Mouse (Mus musculus) intestine, embryonic 16.5 days (tissue): Measurements from ENCODE around the gene Itpr1. TPM values are rescaled to one million over a fixed set of nuclear protein-coding genes. Genes with fewer than 3 reads are reported as not detected.

Source experiments
- ATAC-seq: fragments of 200-750 bp; cut with Nextera tagmentation; 2 replicates; pipeline ENCODE4 v1.8.0; 2017; ENCODE audit warnings: moderate TSS enrichment, moderate library complexity
- H3K27ac ChIP-seq: fragments of 300-500 bp; sonication (generic); 2 replicates; pipeline ENCODE4 v1.5.1; 2014; ENCODE audit warnings: mild to moderate bottlenecking, low read length
- H3K27me3 ChIP-seq: fragments of 300-500 bp; sonication (generic); replicated peaks from 2 replicates; pipeline ENCODE4 v1.6.1; 2014; ENCODE audit warnings: low read length, control low read depth, mixed read lengths; ENCODE audit not compliant: control insufficient read depth, insufficient read depth
- H3K36me3 ChIP-seq: fragments of 300-500 bp; sonication (generic); 2 replicates; pipeline ENCODE4 v1.6.1; 2014; ENCODE audit warnings: low read length, control low read depth; ENCODE audit not compliant: control insufficient read depth, insufficient read depth
- H3K4me1 ChIP-seq: fragments of 300-500 bp; sonication (generic); 2 replicates; pipeline ENCODE4 v1.6.1; 2014; ENCODE audit warnings: low read length, control low read depth, mixed read lengths; ENCODE audit not compliant: control insufficient read depth, insufficient read depth
- H3K4me2 ChIP-seq: fragments of 300-500 bp; sonication (generic); 2 replicates; pipeline ENCODE4 v1.6.1; 2014; ENCODE audit warnings: low read depth, low read length, control low read depth
- H3K4me3 ChIP-seq: fragments of 300-500 bp; sonication (generic); 2 replicates; pipeline ENCODE4 v1.5.1; 2014; ENCODE audit warnings: mild to moderate bottlenecking, low read length
- H3K9ac ChIP-seq: fragments of 300-500 bp; sonication (generic); 2 replicates; pipeline ENCODE4 v1.6.1; 2014; ENCODE audit warnings: low read depth, low read length
- H3K9me3 ChIP-seq: fragments of 300-500 bp; sonication (generic); 2 replicates; pipeline ENCODE4 v1.6.1; 2016; ENCODE audit warnings: low read length, control low read depth; ENCODE audit not compliant: control insufficient read depth
- WGBS: fragments of 180-500 bp; shearing (Covaris S2); extraction: QIAGEN DNeasy Blood & Tissue Kit; methylation state at CpG from one replicate; pipeline ENCODE4 v1.1.7; 2014; 5-methylcytosine and 5-hydroxymethylcytosine counted together
- polyA plus RNA-seq: library from polyadenylated mRNA; unstranded; fragments of >200 nt; fragmentation: Nextera tagmentation; extraction: Ambion mirVana; gene quantifications from 2 replicates; pipeline ENCODE4 v1.2.1, GENCODE M21; 2015

Gene Itpr1
- polyA plus RNA-seq, 1 experiment from 2014 or later, result 5.9 TPM

DNA sequence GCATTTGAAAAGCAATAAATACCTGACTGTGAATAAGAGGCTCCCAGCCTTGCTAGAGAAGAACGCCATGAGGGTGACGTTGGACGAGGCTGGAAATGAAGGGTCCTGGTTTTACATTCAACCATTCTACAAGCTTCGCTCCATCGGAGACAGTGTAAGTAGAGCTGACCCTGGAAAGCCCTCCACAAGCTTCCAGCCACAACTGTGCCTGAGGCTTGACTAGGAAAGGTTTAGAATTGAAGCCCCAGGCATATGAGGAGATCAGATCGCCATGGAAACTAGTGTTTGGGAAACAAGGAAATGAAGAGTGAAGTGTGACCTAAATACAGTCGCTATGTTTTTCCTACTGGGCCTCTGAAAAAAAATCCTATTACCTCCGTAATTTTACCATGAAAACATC lies 139.1 kb downstream of the Itpr1 start:
- Histone ChIP-seq H3K36me3 (no peaks in the 10 kb centered on the region), H3K4me3 (no peak overlapping the region), H3K9ac (no peak overlapping the region), H3K4me2 (no peak overlapping the region), H3K27me3 (no peaks in the 10 kb centered on the region), H3K27ac (no peak overlapping the region), H3K4me1 (no peaks in the 10 kb centered on the region), H3K9me3 (no peaks in the 10 kb centered on the region)
- no peak for ATAC-seq
- 80% methylated on average over 8 of the region's 8 CpGs for WGBS

DNA sequence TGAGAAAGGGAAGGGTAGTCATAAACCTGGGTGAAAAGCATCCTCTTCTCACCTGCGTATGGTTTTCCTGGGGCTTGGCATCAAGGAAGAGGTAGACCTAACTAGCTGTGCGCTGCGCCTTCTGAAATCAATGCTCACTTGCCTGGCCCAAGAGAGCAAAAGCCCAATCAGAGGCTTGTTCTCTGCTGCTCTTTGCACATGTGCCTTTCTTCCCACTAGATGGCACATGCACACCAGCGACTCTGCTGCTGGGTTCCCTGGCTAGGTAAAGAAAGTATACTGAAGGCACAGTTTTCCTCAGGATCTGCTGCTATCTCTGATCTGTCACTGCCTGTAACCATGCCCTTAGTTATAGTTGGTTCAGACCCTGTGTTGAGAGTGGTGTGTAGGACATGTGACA lies 154.5 kb downstream of the Itpr1 start:
- H3K4me2 ChIP-seq, result no peak overlapping the region
- no peaks in the 10 kb centered on the region for H3K27me3 ChIP-seq
- no peak overlapping the region for H3K4me3 ChIP-seq
- no peak overlapping the region for H3K9ac ChIP-seq
- H3K36me3 ChIP-seq, result no peaks in the 10 kb centered on the region
- ATAC-seq, result no peak
- no peak overlapping the region for H3K27ac ChIP-seq
- no peaks in the 10 kb centered on the region for H3K4me1 ChIP-seq
- WGBS, result 80% methylated on average over 4 of the region's 4 CpGs
- no peaks in the 10 kb centered on the region for H3K9me3 ChIP-seq

DNA sequence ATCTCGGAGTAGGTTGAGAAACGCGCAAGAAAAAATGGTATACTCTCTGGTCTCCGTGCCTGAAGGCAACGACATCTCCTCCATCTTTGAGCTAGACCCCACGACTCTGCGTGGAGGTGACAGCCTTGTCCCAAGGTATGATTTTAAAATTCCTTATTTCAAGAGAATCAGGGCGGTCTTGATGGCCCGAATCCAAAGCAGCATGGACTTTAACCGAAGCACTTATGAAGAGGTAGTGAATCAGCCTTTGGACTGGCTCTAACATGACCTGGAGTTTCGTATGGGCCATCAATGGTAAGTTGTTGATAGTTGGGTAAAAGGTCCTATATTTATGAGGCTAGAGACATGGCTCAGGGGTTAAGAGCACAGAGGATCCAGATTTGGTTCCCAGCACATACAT lies 156.1 kb downstream of the Itpr1 start:
- 95% methylated on average over 11 of the region's 11 CpGs for WGBS
- Histone ChIP-seq H3K9me3 (no peaks in the 10 kb centered on the region), H3K36me3 (no peaks in the 10 kb centered on the region), H3K27ac (no peak overlapping the region), H3K4me1 (no peaks in the 10 kb centered on the region), H3K4me2 (no peak overlapping the region), H3K4me3 (no peak overlapping the region), H3K9ac (no peak overlapping the region), H3K27me3 (no peaks in the 10 kb centered on the region)
- no peak for ATAC-seq

DNA sequence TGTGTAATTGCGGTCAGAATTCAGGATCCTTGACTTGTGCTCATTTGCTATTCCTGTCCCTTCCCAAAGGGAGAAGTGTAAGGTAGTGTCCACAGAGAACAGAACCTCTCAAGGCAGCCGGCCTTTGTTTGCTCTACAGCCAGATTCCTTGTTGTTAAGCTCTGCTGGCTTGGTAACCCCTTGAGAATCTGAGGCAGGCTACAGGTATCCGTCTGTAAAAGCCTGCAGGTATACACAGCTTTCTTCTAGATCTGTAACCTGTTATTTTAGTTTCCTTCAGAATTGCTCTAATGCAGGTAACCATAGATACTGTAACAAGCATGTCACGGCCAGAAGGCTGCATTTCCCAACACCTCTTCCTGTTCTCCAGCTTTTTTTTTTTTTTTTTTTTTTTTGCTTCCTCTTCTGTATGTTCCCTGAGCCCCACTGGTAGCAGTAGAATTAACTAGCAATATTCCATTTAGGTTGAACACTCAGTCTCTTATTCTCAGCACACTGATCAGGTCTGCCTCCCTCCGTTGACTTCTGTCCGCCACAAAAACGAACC lies 158.5 kb downstream of the Itpr1 start:
- H3K9ac ChIP-seq, result no peak overlapping the region
- no peak overlapping the region for H3K4me3 ChIP-seq
- H3K9me3 ChIP-seq, result no peaks in the 10 kb centered on the region
- H3K4me2 ChIP-seq, result no peak overlapping the region
- H3K27me3 ChIP-seq, result no peaks in the 10 kb centered on the region
- no peak overlapping the region for H3K27ac ChIP-seq
- ATAC-seq, result no peak
- 82% methylated on average over 7 of the region's 7 CpGs for WGBS
- no peaks in the 10 kb centered on the region for H3K4me1 ChIP-seq
- H3K36me3 ChIP-seq, result no peaks in the 10 kb centered on the region

DNA sequence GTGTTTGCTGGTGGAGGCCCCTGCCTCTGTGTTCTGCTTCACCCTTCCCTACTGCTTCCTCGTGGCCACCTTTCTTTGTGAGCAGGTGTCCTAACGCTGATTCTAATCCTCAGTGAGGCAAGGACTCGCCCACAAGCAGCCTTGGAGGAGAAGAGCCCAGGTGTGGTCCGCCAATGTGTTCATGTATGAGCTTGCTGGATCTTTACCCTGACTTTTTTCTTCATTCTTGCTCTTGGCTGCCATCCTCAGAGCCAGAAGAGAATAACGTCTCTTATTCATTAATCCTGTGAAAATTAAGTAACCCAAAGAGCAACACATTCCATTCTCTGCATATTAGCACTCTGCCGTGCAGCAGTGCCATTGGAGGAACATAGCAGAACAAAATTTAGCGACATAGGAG lies 161.1 kb downstream of the Itpr1 start:
- ATAC-seq, result no peak
- WGBS, result 80% methylated on average over 7 of the region's 7 CpGs
- H3K9ac ChIP-seq, result no peak overlapping the region
- no peak overlapping the region for H3K27ac ChIP-seq
- H3K4me2 ChIP-seq, result no peak overlapping the region
- H3K9me3 ChIP-seq, result no peaks in the 10 kb centered on the region
- H3K4me3 ChIP-seq, result no peak overlapping the region
- no peaks in the 10 kb centered on the region for H3K36me3 ChIP-seq
- no peaks in the 10 kb centered on the region for H3K4me1 ChIP-seq
- H3K27me3 ChIP-seq, result no peaks in the 10 kb centered on the region

DNA sequence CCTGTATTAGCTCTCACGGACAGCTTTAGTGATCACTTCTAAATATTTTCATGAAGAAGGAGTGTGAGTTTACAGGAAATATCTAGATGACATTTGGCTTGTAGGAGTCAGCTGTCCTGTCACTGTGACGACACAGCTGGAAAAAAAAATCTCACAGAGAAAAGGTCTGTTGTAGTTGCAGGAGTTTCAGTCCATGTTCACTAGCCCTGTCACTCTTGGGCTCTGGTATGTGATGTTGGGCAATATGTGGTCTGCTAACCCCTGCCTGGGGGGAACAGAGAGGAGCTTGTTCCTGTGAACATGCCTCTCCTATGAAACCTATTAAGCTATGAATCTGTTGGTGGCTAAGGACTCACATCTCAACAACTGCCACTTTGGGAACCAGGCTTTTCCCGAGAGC lies 166.1 kb downstream of the Itpr1 start:
- H3K27me3 ChIP-seq, result no peaks in the 10 kb centered on the region
- no peak overlapping the region for H3K9ac ChIP-seq
- H3K4me1 ChIP-seq, result no peaks in the 10 kb centered on the region
- H3K9me3 ChIP-seq, result no peaks in the 10 kb centered on the region
- 71% methylated on average over 3 of the region's 3 CpGs for WGBS
- no peak overlapping the region for H3K4me2 ChIP-seq
- H3K4me3 ChIP-seq, result no peak overlapping the region
- no peaks in the 10 kb centered on the region for H3K36me3 ChIP-seq
- H3K27ac ChIP-seq, result no peak overlapping the region
- no peak for ATAC-seq

DNA sequence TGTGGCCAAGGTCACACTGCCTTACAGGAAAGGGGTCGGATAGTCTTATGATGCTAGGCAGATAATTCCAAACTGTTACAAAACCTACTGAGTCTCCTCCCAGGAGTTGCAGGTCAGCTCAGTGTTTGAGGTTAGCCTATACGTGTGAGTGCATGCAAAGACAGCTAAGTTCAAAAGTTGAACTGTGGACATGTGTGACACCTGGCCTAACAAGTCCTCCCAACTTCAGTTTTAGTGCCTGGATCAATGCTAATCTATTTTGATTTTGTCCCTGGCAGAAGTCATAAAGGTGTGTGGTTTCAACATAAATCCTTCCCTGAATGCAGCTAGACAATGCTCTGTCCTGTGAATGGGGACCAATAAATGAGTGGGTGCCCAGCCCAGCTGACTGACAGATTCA lies 167.3 kb downstream of the Itpr1 start:
- Histone ChIP-seq H3K4me2 (no peak overlapping the region), H3K27me3 (no peaks in the 10 kb centered on the region), H3K4me1 (no peaks in the 10 kb centered on the region), H3K9ac (no peak overlapping the region), H3K27ac (no peak overlapping the region), H3K36me3 (no peaks in the 10 kb centered on the region), H3K4me3 (no peak overlapping the region), H3K9me3 (no peaks in the 10 kb centered on the region)
- ATAC-seq, result no peak
- 62% methylated on average over 2 of the region's 2 CpGs for WGBS

DNA sequence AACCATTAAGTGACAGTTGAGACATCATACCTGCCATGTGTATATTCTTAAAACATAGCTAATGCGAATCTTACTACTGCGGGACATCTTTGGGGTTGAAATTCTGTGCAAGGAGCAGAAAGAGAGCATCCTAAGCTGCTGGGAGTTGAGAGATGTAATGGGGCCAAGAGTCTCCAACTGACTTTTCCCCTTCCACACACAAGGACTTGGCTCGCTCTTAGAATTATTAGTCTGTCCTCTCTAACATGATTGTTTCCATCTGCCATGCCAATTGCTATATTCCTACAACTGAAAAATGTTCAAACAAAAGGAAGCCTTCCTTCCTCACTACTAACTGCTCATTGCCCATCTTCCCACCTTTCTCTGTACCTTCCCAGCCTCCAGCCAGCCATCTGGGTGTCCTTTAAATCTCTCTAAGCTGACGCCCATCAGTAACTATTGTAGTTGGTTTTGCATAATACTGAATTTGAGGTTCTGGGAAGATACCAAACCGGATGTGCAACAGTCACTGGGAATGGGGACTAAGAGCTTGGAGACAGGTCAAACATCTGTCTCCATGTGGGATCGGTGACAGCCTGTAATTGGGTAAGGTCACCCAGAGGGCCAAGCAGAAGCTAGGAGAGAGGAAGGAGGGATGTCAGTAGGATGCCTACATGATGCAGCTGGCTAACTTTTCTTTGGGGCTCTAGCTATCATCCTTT lies 177.9 kb downstream of the Itpr1 start:
- Histone ChIP-seq H3K4me2 (no peak overlapping the region), H3K27ac (0 out of 2 replicates have a peak overlapping the region, but pooled peaks have one; percentile 16), H3K27me3 (no peaks in the 10 kb centered on the region), H3K4me1 (no peaks in the 10 kb centered on the region), H3K9me3 (no peaks in the 10 kb centered on the region), H3K36me3 (peaks cover 9% of the 10 kb centered on the region; the same call in 1 of the 2 replicates), H3K9ac (no peak overlapping the region), H3K4me3 (no peak overlapping the region)
- WGBS, result 69% methylated on average over 6 of the region's 6 CpGs
- peak; percentile 79 for ATAC-seq

DNA sequence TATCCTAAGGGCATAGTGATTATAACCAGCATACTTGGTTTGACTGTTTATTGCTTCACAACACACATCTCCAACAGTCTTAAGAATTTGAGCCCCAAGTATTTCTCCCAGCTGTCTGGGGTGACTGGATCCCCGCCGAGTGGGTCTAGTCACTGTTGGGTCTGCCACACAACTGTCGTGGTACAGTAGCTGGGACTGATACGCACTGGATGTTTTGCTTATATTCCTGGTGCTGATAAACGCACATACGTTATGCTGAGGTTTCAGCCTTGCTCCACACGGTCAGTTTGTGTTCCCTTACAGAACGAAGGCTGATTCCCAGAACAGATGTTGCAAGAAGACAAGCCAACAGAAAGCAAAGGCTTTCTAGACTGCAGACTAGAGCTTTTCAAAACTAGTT lies 180.2 kb downstream of the Itpr1 start:
- Histone ChIP-seq H3K9ac (no peak overlapping the region), H3K4me3 (no peak overlapping the region), H3K4me2 (no peak overlapping the region), H3K27me3 (no peaks in the 10 kb centered on the region), H3K27ac (no peak overlapping the region), H3K4me1 (no peaks in the 10 kb centered on the region), H3K9me3 (no peaks in the 10 kb centered on the region), H3K36me3 (peaks cover 9% of the 10 kb centered on the region)
- 68% methylated on average over 8 of the region's 8 CpGs for WGBS
- no peak for ATAC-seq

DNA sequence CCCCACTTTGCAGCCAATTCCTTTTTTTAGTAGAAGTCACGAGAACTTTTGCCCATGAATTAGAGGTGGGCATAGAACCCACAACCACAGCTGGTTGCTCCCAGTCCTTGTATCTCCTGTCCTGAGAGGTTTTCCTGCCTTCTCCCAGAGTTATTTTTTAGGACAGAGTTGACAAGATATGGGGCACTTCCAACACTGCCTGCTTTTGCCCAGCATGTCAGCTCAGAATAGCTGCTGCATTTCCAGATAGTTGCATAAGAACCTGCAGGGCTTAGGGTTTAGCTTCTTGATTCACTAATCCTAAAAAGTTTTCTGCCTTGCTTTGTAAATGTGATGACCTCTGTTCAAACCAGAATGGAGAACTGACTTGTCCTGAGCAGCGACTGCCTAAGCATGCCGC lies 185.1 kb downstream of the Itpr1 start:
- no peaks in the 10 kb centered on the region for H3K27me3 ChIP-seq
- H3K27ac ChIP-seq, result no peak overlapping the region
- H3K9ac ChIP-seq, result no peak overlapping the region
- no peak for ATAC-seq
- H3K4me2 ChIP-seq, result no peak overlapping the region
- no peak overlapping the region for H3K4me3 ChIP-seq
- H3K9me3 ChIP-seq, result no peaks in the 10 kb centered on the region
- peaks cover 14% of the 10 kb centered on the region for H3K36me3 ChIP-seq
- H3K4me1 ChIP-seq, result no peaks in the 10 kb centered on the region
- WGBS, result 90% methylated on average over 3 of the region's 3 CpGs
